Mouse (Mus musculus): ENCODE measurements around the gene Tmem212. TPM values are rescaled to one million over a fixed set of nuclear protein-coding genes. Genes with fewer than 3 reads are reported as not detected.

Tmem212 gene
- polyA plus RNA-seq, 1 experiment from 2014 or later = not detected

GRCm38 (mm10) chr3:27932391-27932790, 36.2 kb upstream of the Tmem212 start:
- Histone ChIP-seq H3K27ac (replicated peaks; ENCODE audit: low read depth, low read length) (no peak overlapping the region), H3K4me2 (ENCODE audit: low read length) (no peak overlapping the region), H3K9ac (replicated peaks; ENCODE audit: low read length) (no peak overlapping the region), H3K36me3 (ENCODE audit: control insufficient read depth, insufficient read depth, low read length) (no peaks in the 10 kb centered on the region), H3K9me3 (ENCODE audit: control insufficient read depth, low read length) (no peaks in the 10 kb centered on the region), H3K4me3 (replicated peaks; ENCODE audit: low read depth, low read length) (no peak overlapping the region), H3K4me1 (ENCODE audit: control insufficient read depth, insufficient read depth, low read length) (no peaks in the 10 kb centered on the region), H3K27me3 (ENCODE audit: control insufficient read depth, insufficient read depth, low read length) (no peaks in the 10 kb centered on the region)
- ATAC-seq (ENCODE audit: low FRiP score, low TSS enrichment) (no peak), DNase-seq (no peak)
- WGBS = 92% methylated on average over 5 of the region's 5 CpGs

DNA sequence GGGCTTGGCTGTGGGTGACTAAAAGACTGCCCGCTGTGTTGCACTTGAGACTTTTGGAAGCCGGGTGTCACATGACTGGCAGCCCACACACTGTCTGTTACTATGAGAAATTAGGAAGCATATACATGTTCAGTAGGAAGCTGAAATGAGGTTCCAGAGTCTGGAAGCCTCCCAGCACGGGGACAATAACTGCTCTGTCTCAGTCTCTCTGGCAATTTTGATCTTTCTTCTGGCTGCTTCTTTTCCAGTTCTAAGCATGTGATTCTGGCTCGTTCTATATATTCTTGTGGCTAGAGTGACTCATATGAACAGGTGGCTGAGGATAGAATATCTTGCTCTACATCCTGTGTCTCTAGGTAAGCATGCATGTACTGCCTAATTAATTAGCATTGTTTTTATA, 33.1 kb upstream of the Tmem212 start:
- Histone ChIP-seq H3K4me1 (ENCODE audit: control insufficient read depth, insufficient read depth, low read length) (no peaks in the 10 kb centered on the region), H3K4me3 (replicated peaks; ENCODE audit: low read depth, low read length) (no peak overlapping the region), H3K4me2 (ENCODE audit: low read length) (no peak overlapping the region), H3K36me3 (ENCODE audit: control insufficient read depth, insufficient read depth, low read length) (no peaks in the 10 kb centered on the region), H3K9me3 (ENCODE audit: control insufficient read depth, low read length) (no peaks in the 10 kb centered on the region), H3K27me3 (ENCODE audit: control insufficient read depth, insufficient read depth, low read length) (no peaks in the 10 kb centered on the region), H3K27ac (replicated peaks; ENCODE audit: low read depth, low read length) (no peak overlapping the region), H3K9ac (replicated peaks; ENCODE audit: low read length) (no peak overlapping the region)
- ATAC-seq (ENCODE audit: low FRiP score, low TSS enrichment) = no peak
- DNase-seq = no peak
- WGBS = 89% methylated on average over 4 of the region's 4 CpGs

GRCm38 (mm10) chr3:27924037-27924436, 27.9 kb upstream of the Tmem212 start:
- 93% methylated on average over 3 of the region's 3 CpGs for WGBS
- Histone ChIP-seq H3K4me2 (ENCODE audit: low read length) (no peak overlapping the region), H3K27me3 (ENCODE audit: control insufficient read depth, insufficient read depth, low read length) (no peaks in the 10 kb centered on the region), H3K4me3 (replicated peaks; ENCODE audit: low read depth, low read length) (no peak overlapping the region), H3K27ac (replicated peaks; ENCODE audit: low read depth, low read length) (no peak overlapping the region), H3K4me1 (ENCODE audit: control insufficient read depth, insufficient read depth, low read length) (no peaks in the 10 kb centered on the region), H3K9me3 (ENCODE audit: control insufficient read depth, low read length) (no peaks in the 10 kb centered on the region), H3K36me3 (ENCODE audit: control insufficient read depth, insufficient read depth, low read length) (no peaks in the 10 kb centered on the region), H3K9ac (replicated peaks; ENCODE audit: low read length) (no peak overlapping the region)
- DNase-seq = no peak
- ATAC-seq (ENCODE audit: low FRiP score, low TSS enrichment) = no peak

GRCm38 (mm10) chr3:27921268-27922020, 25.3 kb upstream of the Tmem212 start:
- no peak overlapping the region for H3K4me3 ChIP-seq (replicated peaks; ENCODE audit: low read depth, low read length)
- no peaks in the 10 kb centered on the region for H3K27me3 ChIP-seq (ENCODE audit: control insufficient read depth, insufficient read depth, low read length)
- no peak overlapping the region for H3K9ac ChIP-seq (replicated peaks; ENCODE audit: low read length)
- no peak for DNase-seq
- no peak overlapping the region for H3K27ac ChIP-seq (replicated peaks; ENCODE audit: low read depth, low read length)
- 92% methylated on average over 11 of the region's 11 CpGs for WGBS
- H3K9me3 ChIP-seq (ENCODE audit: control insufficient read depth, low read length) = no peaks in the 10 kb centered on the region
- H3K4me1 ChIP-seq (ENCODE audit: control insufficient read depth, insufficient read depth, low read length) = no peaks in the 10 kb centered on the region
- H3K4me2 ChIP-seq (ENCODE audit: low read length) = no peak overlapping the region
- no peaks in the 10 kb centered on the region for H3K36me3 ChIP-seq (ENCODE audit: control insufficient read depth, insufficient read depth, low read length)
- ATAC-seq (ENCODE audit: low FRiP score, low TSS enrichment) = no peak

GRCm38 (mm10) chr3:27918656-27919436, 22.7 kb upstream of the Tmem212 start:
- no peak overlapping the region for H3K27ac ChIP-seq (replicated peaks; ENCODE audit: low read depth, low read length)

GRCm38 (mm10) chr3:27909016-27909415, 12.8 kb upstream of the Tmem212 start:
- DNase-seq (no peak), ATAC-seq (ENCODE audit: low FRiP score, low TSS enrichment) (no peak)
- no peaks in the 10 kb centered on the region for H3K36me3 ChIP-seq (ENCODE audit: control insufficient read depth, insufficient read depth, low read length)
- 92% methylated on average over 3 of the region's 3 CpGs for WGBS
- no peak overlapping the region for H3K4me2 ChIP-seq (ENCODE audit: low read length)
- H3K9me3 ChIP-seq (ENCODE audit: control insufficient read depth, low read length) = peaks cover 4% of the 10 kb centered on the region
- no peak overlapping the region for H3K27ac ChIP-seq (replicated peaks; ENCODE audit: low read depth, low read length)
- no peaks in the 10 kb centered on the region for H3K27me3 ChIP-seq (ENCODE audit: control insufficient read depth, insufficient read depth, low read length)
- H3K4me1 ChIP-seq (ENCODE audit: control insufficient read depth, insufficient read depth, low read length) = 0 out of 2 replicates have a peak, but pooled peaks cover 4% of the 10 kb centered on the region
- no peak overlapping the region for H3K4me3 ChIP-seq (replicated peaks; ENCODE audit: low read depth, low read length)
- no peak overlapping the region for H3K9ac ChIP-seq (replicated peaks; ENCODE audit: low read length)

More at GRCm38 (mm10) chr3:27918656-27919436, 22.7 kb upstream of the Tmem212 start:
- H3K4me2 ChIP-seq (ENCODE audit: low read length) = no peak overlapping the region
- H3K9ac ChIP-seq (replicated peaks; ENCODE audit: low read length) = no peak overlapping the region
- no peaks in the 10 kb centered on the region for H3K9me3 ChIP-seq (ENCODE audit: control insufficient read depth, low read length)
- H3K36me3 ChIP-seq (ENCODE audit: control insufficient read depth, insufficient read depth, low read length) = no peaks in the 10 kb centered on the region
- no peaks in the 10 kb centered on the region for H3K4me1 ChIP-seq (ENCODE audit: control insufficient read depth, insufficient read depth, low read length)
- no peak for ATAC-seq (ENCODE audit: low FRiP score, low TSS enrichment)
- no peak for DNase-seq
- H3K4me3 ChIP-seq (replicated peaks; ENCODE audit: low read depth, low read length) = no peak overlapping the region
- no peaks in the 10 kb centered on the region for H3K27me3 ChIP-seq (ENCODE audit: control insufficient read depth, insufficient read depth, low read length)
- WGBS = 94% methylated on average over 14 of the region's 14 CpGs

- Histone ChIP-seq H3K9ac (replicated peaks; ENCODE audit: low read length) (no peak overlapping the region), H3K9me3 (ENCODE audit: control insufficient read depth, low read length) (peaks cover 4% of the 10 kb centered on the region), H3K4me1 (ENCODE audit: control insufficient read depth, insufficient read depth, low read length) (0 out of 2 replicates have a peak, but pooled peaks cover 4% of the 10 kb centered on the region), H3K4me2 (ENCODE audit: low read length) (no peak overlapping the region), H3K27me3 (ENCODE audit: control insufficient read depth, insufficient read depth, low read length) (no peaks in the 10 kb centered on the region), H3K27ac (replicated peaks; ENCODE audit: low read depth, low read length) (no peak overlapping the region), H3K36me3 (ENCODE audit: control insufficient read depth, insufficient read depth, low read length) (no peaks in the 10 kb centered on the region), H3K4me3 (replicated peaks; ENCODE audit: low read depth, low read length) (no peak overlapping the region)
- ATAC-seq (ENCODE audit: low FRiP score, low TSS enrichment) (no peak), DNase-seq (no peak)
- WGBS = 88% methylated on average over 2 of the region's 2 CpGs
These were observed 12.1 kb upstream of the Tmem212 start for GRCm38 (mm10) chr3:27908316-27908715.

GRCm38 (mm10) chr3:27907301-27907700, 11.1 kb upstream of the Tmem212 start:
- WGBS = 80% methylated on average over 2 of the region's 2 CpGs
- H3K36me3 ChIP-seq (ENCODE audit: control insufficient read depth, insufficient read depth, low read length) = no peaks in the 10 kb centered on the region
- H3K4me2 ChIP-seq (ENCODE audit: low read length) = no peak overlapping the region
- ATAC-seq (ENCODE audit: low FRiP score, low TSS enrichment) (no peak), DNase-seq (no peak)
- peaks cover 4% of the 10 kb centered on the region for H3K9me3 ChIP-seq (ENCODE audit: control insufficient read depth, low read length)
- no peak overlapping the region for H3K4me3 ChIP-seq (replicated peaks; ENCODE audit: low read depth, low read length)
- H3K4me1 ChIP-seq (ENCODE audit: control insufficient read depth, insufficient read depth, low read length) = 0 out of 2 replicates have a peak, but pooled peaks cover 4% of the 10 kb centered on the region
- no peak overlapping the region for H3K27ac ChIP-seq (replicated peaks; ENCODE audit: low read depth, low read length)
- H3K27me3 ChIP-seq (ENCODE audit: control insufficient read depth, insufficient read depth, low read length) = no peaks in the 10 kb centered on the region
- no peak overlapping the region for H3K9ac ChIP-seq (replicated peaks; ENCODE audit: low read length)

Measured in midbrain, embryonic 14.5 days (tissue).